ENCODE assay signal across 24 mouse cellular contexts in the genomic region with DNA sequence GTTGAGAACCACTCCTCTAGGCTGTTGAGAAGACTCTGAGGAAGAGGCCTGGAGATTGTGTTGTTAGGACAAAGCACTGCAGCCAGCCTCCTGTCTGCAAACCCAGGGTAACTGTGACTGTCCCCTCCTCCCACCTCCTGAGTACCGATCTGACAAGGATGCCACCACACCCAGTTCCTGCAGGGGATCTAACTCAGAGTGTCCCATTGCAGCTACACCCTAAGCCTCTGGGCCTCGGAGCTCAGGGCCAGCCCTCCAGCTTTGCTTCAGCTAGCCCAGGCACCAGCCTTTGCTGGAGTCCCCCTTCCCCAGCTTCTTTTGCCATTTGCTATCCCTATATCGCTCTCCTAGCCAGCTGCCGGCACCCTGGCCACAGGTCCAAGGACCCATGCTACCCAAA. TPM values are rescaled to one million over a fixed set of nuclear protein-coding genes. Genes with fewer than 3 reads are reported as not detected.
DNase-seq lines count a peak whose midpoint lies in the region; ATAC-seq and TF ChIP-seq lines count a peak whose summit lies in the region.
"Had no signal": no experiment of that assay in that cellular context is flagged by ENCODE, and none has a peak within 500 bp of the region (broad histone marks: within the 10 kb centered on the region; RNA-seq: fewer than 3 reads in every experiment).

No protein-coding gene starts in this region.

- no peak for TF ChIP-seq CTCF in left cerebral cortex, adult 2 months (IDR thresholded peaks at IDR 0.05)

- peak; percentile 46 for DNase-seq in CD4-positive, CD25-positive, alpha-beta regulatory T cell, adult 2 months (ENCODE audit: low read depth, low spot score)
- no peak for DNase-seq in left cerebral cortex, adult 2 months (ENCODE audit: extremely low spot score in 1 of 2, low spot score in 2 of 2)
- no peak for DNase-seq in left cerebral cortex, postnatal 36 days (ENCODE audit: low spot score in 2 of 2)
- no peak for DNase-seq in embryonic facial prominence, embryonic 10.5 days (ENCODE audit: low spot score)
- peak; percentile 65 for DNase-seq in thymus, postnatal 14 days
- DNase-seq in cerebellum, postnatal 25 days = no peak
- no peak for DNase-seq in kidney, adult 18-20 months
- DNase-seq: adrenal gland, postnatal 25 days; cerebellum, adult 18-20 months; cerebellum, postnatal 36 days; gastrocnemius, postnatal 25 days; kidney, postnatal 4 days; liver, embryonic 13.5 days; lung, embryonic 14.5 days; lung, postnatal 4 days had no signal

- intact Hi-C loops in left cerebral cortex, adult 2 months (cut with DNase I) = no loop called here
- intact Hi-C loops in left cerebral cortex, postnatal 36 days (cut with DNase I) = no loop called here

- no peaks in the 10 kb centered on the region for H3K36me3 ChIP-seq in embryonic facial prominence, embryonic 10.5 days (replicated peaks)
- H3K36me3 ChIP-seq: kidney, embryonic 15.5 days; limb, embryonic 13.5 days; liver, embryonic 13.5 days; midbrain, embryonic 12.5 days had no signal

- peaks cover 35% of the 10 kb centered on the region for H3K27me3 ChIP-seq in embryonic facial prominence, embryonic 10.5 days (replicated peaks; ENCODE audit: low read depth, poor library complexity, severe bottlenecking)
- H3K27me3 ChIP-seq: kidney, embryonic 15.5 days; limb, embryonic 13.5 days; Patski had no signal

- H3K9me3 ChIP-seq in embryonic facial prominence, embryonic 10.5 days = no peaks in the 10 kb centered on the region
- H3K9me3 ChIP-seq: kidney, embryonic 15.5 days; limb, embryonic 13.5 days; liver, embryonic 13.5 days; midbrain, embryonic 12.5 days had no signal

- H3K27ac ChIP-seq in left cerebral cortex, adult 2 months = peak overlapping the region; percentile 18
- peak overlapping the region; percentile 57 for H3K27ac ChIP-seq in embryonic facial prominence, embryonic 10.5 days (replicated peaks)
- H3K27ac ChIP-seq: hindbrain, embryonic 14.5 days; kidney, embryonic 15.5 days; limb, embryonic 13.5 days; liver, embryonic 13.5 days had no signal

- peaks cover 67% of the 10 kb centered on the region for H3K4me1 ChIP-seq in embryonic facial prominence, embryonic 10.5 days

- no peak overlapping the region for H3K4me3 ChIP-seq in left cerebral cortex, adult 2 months
- H3K4me3 ChIP-seq in embryonic facial prominence, embryonic 10.5 days = no peak overlapping the region
- H3K4me3 ChIP-seq: kidney, embryonic 15.5 days; limb, embryonic 13.5 days; liver, embryonic 13.5 days; midbrain, embryonic 12.5 days had no signal

- 47% methylated on average over 4 of the region's 4 CpGs for WGBS in embryonic facial prominence, embryonic 10.5 days

- no peak for ATAC-seq in CD4-positive, CD25-positive, alpha-beta regulatory T cell, adult 4 months
- ATAC-seq: activated CD4-positive, CD25-positive, alpha-beta regulatory T cell, adult 4 months; intestine, embryonic 16.5 days; Patski had no signal

RNA-seq across cellular contexts. Expression of a gene that starts 22.7 kb away (rescaled TPM):
- 10 to 100 TPM in 1 of 2 experiments, 1 to 10 TPM in 1; 8.3 to 13.0 TPM for polyA plus RNA-seq in CD4-positive, CD25-positive, alpha-beta regulatory T cell, adult 4 months (2017; shearing (Covaris generic))
- total RNA-seq in left cerebral cortex, adult 2 months (2021) = 100 to 1,000 TPM; 246 to 249 TPM
- 100 to 1,000 TPM; 247 to 269 TPM for total RNA-seq in left cerebral cortex, postnatal 36 days (2021)
- polyA plus RNA-seq in embryonic facial prominence, embryonic 10.5 days (2016; fragmentation: Nextera tagmentation; extraction: Ambion mirVana) = 15.8 and 16.3 TPM in 2 replicates
- polyA plus RNA-seq: heart, postnatal 0 days had no signal

Comparison
In these comparisons a context has a peak if more than half of its experiments do, and no peak if none do; other contexts are left out.
1. DNase-seq: peak in CD4-positive, CD25-positive, alpha-beta regulatory T cell, adult 2 months (single experiment) and thymus, postnatal 14 days (single experiment); none in left cerebral cortex, adult 2 months (0 of 2), left cerebral cortex, postnatal 36 days (0 of 2), embryonic facial prominence, embryonic 10.5 days (single experiment), cerebellum, postnatal 25 days (0 of 2) and kidney, adult 18-20 months (single experiment).